Mouse (Mus musculus): ENCODE measurements around the gene Bmt2. TPM values are rescaled to one million over a fixed set of nuclear protein-coding genes. Genes with fewer than 3 reads are reported as not detected.

Gene Bmt2
- 5.8 and 6.5 TPM in 2 replicates for polyA plus RNA-seq (2015; fragmentation: Nextera tagmentation; extraction: Ambion mirVana)

DNA sequence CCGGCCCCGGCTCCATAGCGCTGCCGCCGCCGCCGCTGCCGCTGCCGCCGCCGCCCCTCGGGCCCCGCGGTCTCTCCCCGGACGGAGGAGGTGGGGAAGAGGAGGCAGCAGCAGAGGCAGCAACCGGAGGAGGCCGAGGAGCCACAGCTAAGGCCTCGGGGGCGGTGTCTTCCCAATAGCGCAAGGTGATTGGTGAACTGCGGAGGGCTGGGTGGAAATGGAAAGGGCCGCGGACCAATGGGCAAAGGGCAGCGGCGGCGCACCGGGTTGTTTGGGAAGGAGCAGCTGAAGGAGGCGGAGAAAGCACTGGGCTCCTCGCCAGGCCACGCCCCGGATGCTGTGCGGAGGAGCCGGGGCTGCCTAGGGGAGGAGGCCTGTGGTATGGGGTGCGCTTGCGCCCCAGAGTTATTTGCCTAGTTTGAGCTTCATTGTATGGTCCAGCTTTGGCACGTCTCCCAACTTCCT lies at the start of gene Bmt2:
Gene Bmt2, minus strand, starts transcription at position 149 of the 465 bp plus-strand sequence.
- no peak for TF ChIP-seq CTCF (IDR thresholded peaks at IDR 0.05; ENCODE audit: low read depth)
- peak within 1 kb of the TSS; percentile 95 for H3K9ac ChIP-seq (ENCODE audit: low read depth, low read length)
- WGBS: under 1% methylated on average over 37 of the region's 37 CpGs
- H3K9me3 ChIP-seq (ENCODE audit: control insufficient read depth): no peaks in the 10 kb centered on the region
- peak within 1 kb of the TSS; percentile 84 for H3K4me2 ChIP-seq (replicated peaks; ENCODE audit: low read depth)
- peak within 1 kb of the TSS; percentile 96 for H3K4me3 ChIP-seq (ENCODE audit: low read depth, low read length)
- peak; percentile 99 for ATAC-seq
- H3K4me1 ChIP-seq (replicated peaks; ENCODE audit: control insufficient read depth, insufficient read depth, low read length): 0 out of 2 replicates have a peak, but pooled peaks cover 4% of the 10 kb centered on the region
- H3K27me3 ChIP-seq (replicated peaks; ENCODE audit: control insufficient read depth, insufficient read depth, low read length): no peaks in the 10 kb centered on the region
- H3K36me3 ChIP-seq (ENCODE audit: control insufficient read depth, insufficient read depth): no peaks in the 10 kb centered on the region
- peak within 1 kb of the TSS; percentile 88 for H3K27ac ChIP-seq (ENCODE audit: low read depth, low read length)

- H3K9me3 ChIP-seq (ENCODE audit: control insufficient read depth): no peaks in the 10 kb centered on the region
- no peaks in the 10 kb centered on the region for H3K36me3 ChIP-seq (ENCODE audit: control insufficient read depth, insufficient read depth)
- H3K9ac ChIP-seq (ENCODE audit: low read depth, low read length): no peak overlapping the region
- no peak for ATAC-seq
- H3K27me3 ChIP-seq (replicated peaks; ENCODE audit: control insufficient read depth, insufficient read depth, low read length): no peaks in the 10 kb centered on the region
- H3K4me2 ChIP-seq (replicated peaks; ENCODE audit: low read depth): no peak overlapping the region
- H3K4me3 ChIP-seq (ENCODE audit: low read depth, low read length): no peak overlapping the region
- TF ChIP-seq CTCF (IDR thresholded peaks at IDR 0.05; ENCODE audit: low read depth): no peak
- H3K27ac ChIP-seq (ENCODE audit: low read depth, low read length): no peak overlapping the region
- WGBS: 91% methylated on average over 3 of the region's 3 CpGs
- no peaks in the 10 kb centered on the region for H3K4me1 ChIP-seq (replicated peaks; ENCODE audit: control insufficient read depth, insufficient read depth, low read length)
Observed at GRCm38 (mm10) chr6:13722166-13722565, 44.4 kb upstream of the Bmt2 start.

DNA sequence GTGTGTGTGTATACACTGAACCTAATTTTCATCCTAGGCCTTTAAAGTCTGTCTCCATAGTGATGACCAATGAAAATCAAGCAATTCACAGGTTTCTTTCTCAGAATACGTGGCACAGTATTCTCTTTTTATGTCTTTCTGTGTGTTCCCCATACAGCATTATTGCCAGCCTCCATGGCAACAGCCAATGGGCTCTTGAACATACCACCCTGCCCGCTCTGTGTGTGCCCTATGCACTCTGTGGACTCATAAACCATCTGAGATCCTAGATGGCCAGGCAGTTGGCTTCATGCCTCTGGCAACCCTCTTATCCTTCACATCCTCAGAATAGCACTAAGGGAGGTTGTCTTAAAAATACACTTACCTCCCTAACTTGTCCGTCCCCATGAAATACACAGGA lies 37.1 kb upstream of the Bmt2 start:
- no peak overlapping the region for H3K4me3 ChIP-seq (ENCODE audit: low read depth, low read length)
- no peaks in the 10 kb centered on the region for H3K9me3 ChIP-seq (ENCODE audit: control insufficient read depth)
- no peak for ATAC-seq
- H3K4me2 ChIP-seq (replicated peaks; ENCODE audit: low read depth): no peak overlapping the region
- H3K27ac ChIP-seq (ENCODE audit: low read depth, low read length): no peak overlapping the region
- TF ChIP-seq CTCF (IDR thresholded peaks at IDR 0.05; ENCODE audit: low read depth): no peak
- H3K36me3 ChIP-seq (ENCODE audit: control insufficient read depth, insufficient read depth): no peaks in the 10 kb centered on the region
- 88% methylated on average over 3 of the region's 3 CpGs for WGBS
- no peaks in the 10 kb centered on the region for H3K4me1 ChIP-seq (replicated peaks; ENCODE audit: control insufficient read depth, insufficient read depth, low read length)
- H3K9ac ChIP-seq (ENCODE audit: low read depth, low read length): no peak overlapping the region
- H3K27me3 ChIP-seq (replicated peaks; ENCODE audit: control insufficient read depth, insufficient read depth, low read length): no peaks in the 10 kb centered on the region

GRCm38 (mm10) chr6:13696882-13697281 lies 19.1 kb upstream of the Bmt2 start:
- no peak overlapping the region for H3K9ac ChIP-seq (ENCODE audit: low read depth, low read length)
- H3K27ac ChIP-seq (ENCODE audit: low read depth, low read length): no peak overlapping the region
- no peak overlapping the region for H3K4me3 ChIP-seq (ENCODE audit: low read depth, low read length)
- no peak for ATAC-seq
- H3K4me1 ChIP-seq (replicated peaks; ENCODE audit: control insufficient read depth, insufficient read depth, low read length): no peaks in the 10 kb centered on the region
- no peaks in the 10 kb centered on the region for H3K27me3 ChIP-seq (replicated peaks; ENCODE audit: control insufficient read depth, insufficient read depth, low read length)
- no peak for TF ChIP-seq CTCF (IDR thresholded peaks at IDR 0.05; ENCODE audit: low read depth)
- no peaks in the 10 kb centered on the region for H3K9me3 ChIP-seq (ENCODE audit: control insufficient read depth)
- H3K36me3 ChIP-seq (ENCODE audit: control insufficient read depth, insufficient read depth): no peaks in the 10 kb centered on the region
- 72% methylated on average over 4 of the region's 4 CpGs for WGBS
- H3K4me2 ChIP-seq (replicated peaks; ENCODE audit: low read depth): no peak overlapping the region

DNA sequence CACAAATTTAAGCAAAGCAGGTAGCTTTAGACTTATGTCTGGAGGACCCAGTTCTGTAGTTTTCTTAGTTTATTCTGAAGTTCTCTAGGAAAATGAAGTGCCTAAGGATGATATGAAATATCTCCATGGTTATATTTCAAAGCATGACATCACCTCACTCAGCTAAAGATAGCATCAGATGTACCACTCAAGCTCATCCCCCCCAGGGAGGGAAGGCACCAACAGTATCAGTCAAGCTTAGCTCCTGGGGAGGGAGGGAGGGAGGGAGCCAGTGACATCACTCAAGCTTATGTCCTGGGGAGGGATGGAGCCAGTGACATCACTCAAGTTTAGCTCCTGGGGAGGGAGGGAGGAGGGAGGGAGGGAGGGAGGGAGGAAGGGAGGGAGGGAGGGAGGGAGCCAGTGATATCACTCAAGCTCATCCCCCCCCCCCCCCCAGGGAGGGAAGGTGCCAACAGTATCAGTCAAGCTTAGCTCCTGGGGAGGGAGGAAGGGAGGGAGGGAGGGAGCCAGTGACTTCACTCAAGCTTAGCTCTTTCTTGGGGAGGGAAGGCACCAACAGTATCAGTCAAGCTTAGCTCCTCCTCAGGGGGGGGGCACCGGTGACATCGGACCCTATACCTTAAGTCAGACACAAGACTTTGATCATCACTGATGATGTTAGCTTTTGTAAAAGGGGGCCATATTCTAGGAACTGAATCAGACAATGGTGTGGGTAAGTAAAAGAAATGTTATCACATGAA lies 17.5 kb upstream of the Bmt2 start:
- Histone ChIP-seq H3K4me2 (replicated peaks; ENCODE audit: low read depth) (no peak overlapping the region), H3K4me1 (replicated peaks; ENCODE audit: control insufficient read depth, insufficient read depth, low read length) (no peaks in the 10 kb centered on the region), H3K27ac (ENCODE audit: low read depth, low read length) (no peak overlapping the region), H3K36me3 (ENCODE audit: control insufficient read depth, insufficient read depth) (no peaks in the 10 kb centered on the region), H3K4me3 (ENCODE audit: low read depth, low read length) (no peak overlapping the region), H3K27me3 (replicated peaks; ENCODE audit: control insufficient read depth, insufficient read depth, low read length) (no peaks in the 10 kb centered on the region), H3K9me3 (ENCODE audit: control insufficient read depth) (no peaks in the 10 kb centered on the region), H3K9ac (ENCODE audit: low read depth, low read length) (no peak overlapping the region)
- no peak for ATAC-seq
- TF ChIP-seq CTCF (IDR thresholded peaks at IDR 0.05; ENCODE audit: low read depth): no peak
- 84% methylated on average over 2 of the region's 2 CpGs for WGBS

DNA sequence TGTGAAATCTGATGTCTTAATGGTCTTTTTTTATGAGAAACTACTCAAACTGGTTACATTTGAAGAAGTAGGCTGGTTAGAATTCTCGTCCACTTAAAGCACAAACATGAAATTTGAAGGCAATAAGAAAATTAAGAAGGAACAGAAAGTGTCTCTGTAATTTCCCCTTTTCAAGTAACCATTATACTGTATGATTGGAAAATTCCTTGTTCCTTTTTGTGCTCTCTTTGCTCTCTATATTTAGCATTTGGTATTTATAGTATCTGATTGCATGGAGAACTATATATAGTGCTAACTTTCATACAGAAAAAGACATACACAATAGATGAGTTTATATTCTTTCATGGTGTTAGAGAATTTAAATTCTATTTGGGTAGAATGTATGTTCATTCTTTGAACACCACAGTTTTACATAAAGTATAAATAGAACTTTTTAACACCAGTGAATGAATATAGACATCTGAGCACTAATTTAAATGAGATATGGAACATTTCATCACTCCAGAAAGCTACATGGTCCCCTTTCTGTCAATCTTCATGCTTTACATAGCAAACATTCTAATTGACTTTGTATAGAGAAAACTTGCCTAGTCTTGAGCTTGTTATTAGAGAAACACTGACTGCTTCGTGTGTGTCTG lies 14.0 kb upstream of the Bmt2 start:
- Histone ChIP-seq H3K27ac (ENCODE audit: low read depth, low read length) (no peak overlapping the region), H3K4me3 (ENCODE audit: low read depth, low read length) (no peak overlapping the region), H3K27me3 (replicated peaks; ENCODE audit: control insufficient read depth, insufficient read depth, low read length) (no peaks in the 10 kb centered on the region), H3K9ac (ENCODE audit: low read depth, low read length) (no peak overlapping the region), H3K4me2 (replicated peaks; ENCODE audit: low read depth) (no peak overlapping the region), H3K4me1 (replicated peaks; ENCODE audit: control insufficient read depth, insufficient read depth, low read length) (no peaks in the 10 kb centered on the region), H3K36me3 (ENCODE audit: control insufficient read depth, insufficient read depth) (no peaks in the 10 kb centered on the region), H3K9me3 (ENCODE audit: control insufficient read depth) (no peaks in the 10 kb centered on the region)
- ATAC-seq: no peak
- no peak for TF ChIP-seq CTCF (IDR thresholded peaks at IDR 0.05; ENCODE audit: low read depth)
- 73% methylated on average over 2 of the region's 2 CpGs for WGBS
